Mouse (Mus musculus) CH12.LX (cell line): ENCODE data around the gene Srrt.
A peak's percentile ranks its signal among the peaks of the same experiment; 100 is the strongest.

Experiments
- BHLHE40 ChIP-seq: IDR thresholded peaks from 2 replicates; pipeline ENCODE4 v1.6.1; 2011; ENCODE audit warnings: mild to moderate bottlenecking, low read depth, low read length, improper control_type of control experiment
- CTCF ChIP-seq, 2 experiments: IDR thresholded peaks in 1 of 2; conservative IDR thresholded peaks in 1 of 2; 2 replicates each; pipeline ENCODE4 v1.5.1; 2011 to 2012; ENCODE audit warnings: low read depth in 2 of 2, low read length in 2 of 2, improper control_type of control experiment in 1 of 2, inconsistent platforms in 1 of 2, mild to moderate bottlenecking in 1 of 2, moderate library complexity in 1 of 2
- E2F4 ChIP-seq: IDR thresholded peaks from 2 replicates; pipeline ENCODE4 v1.6.1; 2011; ENCODE audit warnings: low read depth, low read length, improper control_type of control experiment; ENCODE audit not compliant: insufficient replicate concordance
- HCFC1 ChIP-seq: IDR thresholded peaks from 2 replicates; pipeline ENCODE4 v1.6.1; 2012; ENCODE audit warnings: low read depth, mild to moderate bottlenecking, inconsistent platforms, low read length, improper control_type of control experiment
- IRF4 ChIP-seq: IDR thresholded peaks from 2 replicates; pipeline ENCODE4 v1.6.1; 2014; ENCODE audit warnings: low read depth, mild to moderate bottlenecking, inconsistent platforms, low read length, improper control_type of control experiment
- JUND ChIP-seq: conservative IDR thresholded peaks from 2 replicates; pipeline ENCODE4 v1.6.1; 2011; ENCODE audit warnings: low read depth, low read length, improper control_type of control experiment
- MAZ ChIP-seq: IDR thresholded peaks from 2 replicates; pipeline ENCODE4 v1.6.1; 2012; ENCODE audit warnings: low read depth, mild to moderate bottlenecking, inconsistent platforms, low read length, improper control_type of control experiment, moderate library complexity
- PAX5 ChIP-seq: IDR thresholded peaks from 2 replicates; pipeline ENCODE4 v1.6.1; 2012; ENCODE audit warnings: low read length, inconsistent platforms, mixed read lengths
- POLR2A ChIP-seq: IDR thresholded peaks from 2 replicates; pipeline ENCODE4 v1.6.1; 2011; ENCODE audit warnings: low read depth, mild to moderate bottlenecking, improper control_type of control experiment, low read length
- RAD21 ChIP-seq: IDR thresholded peaks from 2 replicates; pipeline ENCODE4 v1.6.1; 2011; ENCODE audit warnings: low read depth, mild to moderate bottlenecking, low read length, improper control_type of control experiment, moderate library complexity
- SIN3A ChIP-seq: IDR thresholded peaks from 2 replicates; pipeline ENCODE4 v1.6.1; 2012; ENCODE audit warnings: low read length, improper control_type of control experiment, inconsistent platforms
- TBP ChIP-seq: conservative IDR thresholded peaks from 2 replicates; pipeline ENCODE4 v1.6.1; 2011; ENCODE audit warnings: low read depth, low read length, improper control_type of control experiment
- TCF12 ChIP-seq: IDR thresholded peaks from 2 replicates; pipeline ENCODE4 v1.6.1; 2014; ENCODE audit warnings: low read depth, mild to moderate bottlenecking, inconsistent platforms, low read length, improper control_type of control experiment
- ZNF384 ChIP-seq: IDR thresholded peaks from 2 replicates; pipeline ENCODE4 v1.6.1; 2012; ENCODE audit warnings: low read depth, low read length, improper control_type of control experiment, inconsistent platforms

DNA sequence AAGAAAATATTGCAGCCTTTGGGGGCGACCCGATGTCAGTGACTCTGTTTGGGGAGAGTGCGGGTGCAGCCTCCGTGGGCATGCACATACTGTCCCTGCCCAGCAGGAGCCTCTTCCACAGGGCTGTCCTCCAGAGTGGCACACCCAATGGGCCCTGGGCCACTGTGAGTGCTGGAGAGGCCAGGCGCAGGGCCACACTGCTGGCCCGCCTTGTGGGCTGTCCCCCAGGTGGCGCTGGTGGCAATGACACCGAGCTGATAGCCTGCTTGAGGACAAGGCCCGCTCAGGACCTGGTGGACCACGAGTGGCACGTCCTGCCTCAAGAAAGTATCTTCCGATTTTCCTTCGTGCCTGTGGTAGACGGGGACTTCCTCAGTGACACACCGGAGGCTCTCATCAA lies 16.8 kb downstream of the Srrt start:
- TF ChIP-seq CTCF (conservative IDR thresholded peaks at IDR 0.05 in 1 of 2, IDR thresholded peaks at IDR 0.05 in 1 of 2; ENCODE audit: low read depth in 2 of 2, low read length in 2 of 2), result peak in 1 of 2 experiments; percentile 71; a peak in 2 of 4 replicates
- TF ChIP-seq PAX5, result no peak
- TF ChIP-seq TBP, result no peak
- TF ChIP-seq RAD21, result peak; percentile 53
- TF ChIP-seq POLR2A, result no peak
- TF ChIP-seq MAZ, result no peak
- TF ChIP-seq SIN3A, result no peak
- TF ChIP-seq HCFC1, result no peak
- TF ChIP-seq E2F4, result no peak
- TF ChIP-seq BHLHE40, result no peak
- 0 out of 2 replicates have a peak, but pooled peaks have one; percentile 37 for TF ChIP-seq TCF12
- TF ChIP-seq ZNF384, result no peak
- no peak for TF ChIP-seq IRF4
- TF ChIP-seq JUND, result no peak
